Mouse (Mus musculus) limb, embryonic 14.5 days (tissue): Measurements from ENCODE around the gene Hal. TPM values are rescaled to one million over a fixed set of nuclear protein-coding genes. Genes with fewer than 3 reads are reported as not detected.

Source experiments
- ATAC-seq: fragments of 200-750 bp; cut with Nextera tagmentation; 2 replicates; pipeline ENCODE4 v1.8.0; 2017; ENCODE audit warnings: low read depth, moderate number of reproducible peaks, moderate TSS enrichment; ENCODE audit not compliant: low FRiP score
- DNase-seq: peaks from one replicate; pipeline ENCODE4 v3.0.0-alpha.2; 2015; ENCODE audit warnings: low spot score
- H3K27ac ChIP-seq: fragments of 300-500 bp; sonication (generic); replicated peaks from 2 replicates; pipeline ENCODE4 v1.5.1; 2014; ENCODE audit warnings: low read depth, mild to moderate bottlenecking, low read length, moderate library complexity, mixed read lengths
- H3K27me3 ChIP-seq: fragments of 300-500 bp; sonication (generic); 2 replicates; pipeline ENCODE4 v1.6.1; 2014; ENCODE audit warnings: low read length, mixed read lengths; ENCODE audit not compliant: control insufficient read depth, insufficient read depth
- H3K36me3 ChIP-seq: fragments of 300-500 bp; sonication (generic); 2 replicates; pipeline ENCODE4 v1.6.1; 2014; ENCODE audit warnings: mild to moderate bottlenecking, low read length, moderate library complexity, mixed read lengths; ENCODE audit not compliant: control insufficient read depth, insufficient read depth
- H3K4me1 ChIP-seq: fragments of 300-500 bp; sonication (generic); 2 replicates; pipeline ENCODE4 v1.6.1; 2014; ENCODE audit warnings: antibody characterized with exemption, low read length, mixed read lengths; ENCODE audit not compliant: control insufficient read depth, insufficient read depth
- H3K4me2 ChIP-seq: fragments of 300-500 bp; sonication (generic); replicated peaks from 2 replicates; pipeline ENCODE4 v1.6.1; 2014; ENCODE audit warnings: low read depth, mild to moderate bottlenecking, low read length, moderate library complexity; ENCODE audit not compliant: severe bottlenecking
- H3K4me3 ChIP-seq: fragments of 300-500 bp; sonication (generic); replicated peaks from 2 replicates; pipeline ENCODE4 v1.5.1; 2014; ENCODE audit warnings: low read length
- H3K9ac ChIP-seq: fragments of 300-500 bp; sonication (generic); 2 replicates; pipeline ENCODE4 v1.6.1; 2014; ENCODE audit warnings: mild to moderate bottlenecking, low read depth, low read length, moderate library complexity; ENCODE audit not compliant: severe bottlenecking
- H3K9me3 ChIP-seq: fragments of 300-500 bp; sonication (generic); 2 replicates; pipeline ENCODE4 v1.6.1; 2016; ENCODE audit warnings: low read length; ENCODE audit not compliant: control insufficient read depth
- POLR2A ChIP-seq: fragments of 200-500 bp; IDR thresholded peaks from 2 replicates; pipeline ENCODE4 v1.8.0; 2012; ENCODE audit warnings: inconsistent platforms, mild to moderate bottlenecking, moderate library complexity, borderline replicate concordance; ENCODE audit not compliant: insufficient read depth, insufficient read length; ENCODE audit errors: extremely low read depth
- WGBS: fragments of 180-500 bp; shearing (Covaris S2); extraction: QIAGEN DNeasy Blood & Tissue Kit; methylation state at CpG from one replicate; pipeline ENCODE4 v1.1.7; 2014; 5-methylcytosine and 5-hydroxymethylcytosine counted together
- polyA plus RNA-seq, 2 experiments: library from polyadenylated mRNA; depleted of rRNA in 1 of 2; stranded (reverse) in 1 of 2; unstranded in 1 of 2; fragments of >200 nt; fragmentation: Nextera tagmentation in 1 of 2; extraction: Ambion mirVana in 1 of 2; gene quantifications; 2 replicates each; pipeline versions ENCODE4 v1.2.1 to v1.2.3; 2012 to 2014

Gene Hal
- polyA plus RNA-seq, 2 experiments, result 0.09 to 0.15 TPM

DNA sequence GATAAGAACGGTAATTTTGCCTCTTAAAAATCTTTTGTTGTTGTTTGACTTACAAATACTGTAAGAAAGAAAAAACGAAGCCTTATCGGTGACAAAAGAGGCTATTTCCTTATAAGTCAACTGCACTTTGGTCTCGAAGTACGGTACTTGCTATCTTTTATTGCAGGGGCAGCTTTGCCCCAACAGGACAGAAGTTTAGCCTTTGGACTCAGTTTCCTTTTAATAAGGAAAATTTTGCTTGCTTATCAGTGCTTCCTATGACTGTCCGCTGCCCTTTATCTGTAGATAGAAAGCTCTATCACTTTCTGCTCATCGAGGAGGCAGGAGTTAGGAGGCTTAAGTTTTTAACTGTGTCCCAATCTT is 33.9 kb upstream of the Hal start:
- Histone ChIP-seq H3K4me1 (0 out of 2 replicates have a peak, but pooled peaks cover 11% of the 10 kb centered on the region), H3K27ac (no peak overlapping the region), H3K9me3 (no peaks in the 10 kb centered on the region), H3K4me2 (peak overlapping the region; percentile 66), H3K4me3 (peak overlapping the region; percentile 84), H3K36me3 (no peaks in the 10 kb centered on the region), H3K9ac (peak overlapping the region; percentile 87; the same call in 1 of the 2 replicates), H3K27me3 (no peaks in the 10 kb centered on the region)
- TF ChIP-seq POLR2A, result no peak
- ATAC-seq (no peak), DNase-seq (no peak)
- WGBS, result 53% methylated on average over 7 of the region's 7 CpGs

DNA sequence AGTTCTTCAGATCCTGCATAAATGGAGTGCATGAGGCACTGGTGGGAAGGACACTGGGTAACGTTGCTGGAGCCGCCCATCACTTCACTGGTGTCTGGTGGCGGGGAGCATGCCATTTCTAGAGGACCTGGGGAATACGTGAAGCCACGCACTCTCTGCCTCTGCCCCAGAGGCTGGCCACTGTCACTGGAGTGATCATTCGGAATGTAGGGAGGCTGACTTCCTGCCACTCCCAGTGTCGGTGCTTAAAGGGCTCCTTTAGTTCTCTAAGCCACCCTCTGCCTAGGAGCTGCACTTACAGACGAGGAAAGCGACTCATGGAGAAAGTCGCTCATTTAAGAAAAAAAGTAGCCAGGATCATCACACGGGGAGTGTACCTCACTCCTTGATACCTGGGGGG is 28.5 kb upstream of the Hal start:
- Histone ChIP-seq H3K4me2 (no peak overlapping the region), H3K27me3 (no peaks in the 10 kb centered on the region), H3K4me3 (no peak overlapping the region), H3K4me1 (0 out of 2 replicates have a peak, but pooled peaks cover 4% of the 10 kb centered on the region), H3K9ac (no peak overlapping the region), H3K36me3 (peaks cover 51% of the 10 kb centered on the region), H3K9me3 (no peaks in the 10 kb centered on the region), H3K27ac (no peak overlapping the region)
- WGBS, result 83% methylated on average over 11 of the region's 11 CpGs
- DNase-seq, result no peak
- ATAC-seq, result no peak
- no peak for TF ChIP-seq POLR2A

DNA sequence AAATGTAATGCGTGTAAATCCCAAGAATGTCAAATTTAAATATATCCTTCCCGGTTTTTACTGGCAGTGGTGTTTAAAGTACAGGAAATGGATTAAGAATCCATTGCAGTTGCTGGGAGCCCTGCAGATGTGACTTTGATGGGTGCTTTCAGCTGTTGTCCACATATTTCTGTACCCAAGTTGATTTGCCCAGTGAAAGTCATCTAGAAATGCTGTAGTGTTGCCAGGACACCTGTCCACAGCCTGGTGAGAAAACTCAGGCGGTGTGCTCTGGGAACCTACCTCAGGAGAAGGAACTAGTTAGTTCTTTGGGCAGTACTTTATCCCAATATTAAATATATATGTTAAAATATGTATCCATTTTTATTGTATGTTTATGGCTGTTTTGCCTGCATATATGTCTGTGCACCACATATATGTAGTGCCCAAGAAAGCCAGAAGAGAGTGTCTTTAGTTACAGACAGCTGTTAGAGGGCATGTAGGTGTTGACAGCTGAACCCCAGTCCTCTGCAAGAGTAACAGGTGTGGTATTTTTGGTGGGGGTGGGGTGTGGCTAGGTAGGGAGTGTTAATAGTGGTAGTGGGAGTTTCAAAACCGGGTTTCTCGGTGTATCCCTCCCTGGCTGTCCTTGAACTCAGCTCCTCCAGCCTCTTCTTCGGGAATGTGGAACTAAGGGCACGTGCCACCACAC is 25.7 kb upstream of the Hal start:
- no peak overlapping the region for H3K27ac ChIP-seq
- DNase-seq (peak; percentile 15), ATAC-seq (peak; percentile 68)
- TF ChIP-seq POLR2A, result no peak
- H3K9me3 ChIP-seq, result no peaks in the 10 kb centered on the region
- no peak overlapping the region for H3K9ac ChIP-seq
- H3K4me2 ChIP-seq, result no peak overlapping the region
- no peak overlapping the region for H3K4me3 ChIP-seq
- no peaks in the 10 kb centered on the region for H3K4me1 ChIP-seq
- H3K36me3 ChIP-seq, result peaks cover 77% of the 10 kb centered on the region
- H3K27me3 ChIP-seq, result no peaks in the 10 kb centered on the region
- WGBS, result 81% methylated on average over 7 of the region's 7 CpGs

DNA sequence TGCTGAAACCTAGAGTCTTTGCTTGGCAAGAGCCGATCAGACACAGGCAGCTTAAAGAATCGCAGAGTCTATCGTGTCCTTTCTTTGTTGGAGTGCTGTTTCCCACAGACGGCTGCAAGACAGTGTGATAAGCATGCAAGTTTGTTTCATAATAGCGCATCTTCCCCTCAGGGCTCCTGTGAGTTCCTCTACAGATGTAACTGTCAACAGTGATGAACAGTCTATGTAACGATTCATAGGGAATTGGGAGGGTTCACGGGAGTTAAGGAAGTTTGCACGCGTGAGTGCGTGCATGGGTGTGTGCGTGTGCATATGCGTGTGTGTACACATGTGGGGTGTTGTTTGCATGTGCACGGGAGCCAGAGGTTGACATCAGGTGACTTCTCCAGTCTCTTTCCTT is 25.0 kb upstream of the Hal start:
- 89% methylated on average over 13 of the region's 13 CpGs for WGBS
- Histone ChIP-seq H3K27me3 (no peaks in the 10 kb centered on the region), H3K9me3 (no peaks in the 10 kb centered on the region), H3K9ac (no peak overlapping the region), H3K27ac (no peak overlapping the region), H3K4me2 (no peak overlapping the region), H3K4me1 (no peaks in the 10 kb centered on the region), H3K4me3 (no peak overlapping the region), H3K36me3 (peaks cover 80% of the 10 kb centered on the region)
- DNase-seq, result no peak
- TF ChIP-seq POLR2A, result no peak
- no peak for ATAC-seq

DNA sequence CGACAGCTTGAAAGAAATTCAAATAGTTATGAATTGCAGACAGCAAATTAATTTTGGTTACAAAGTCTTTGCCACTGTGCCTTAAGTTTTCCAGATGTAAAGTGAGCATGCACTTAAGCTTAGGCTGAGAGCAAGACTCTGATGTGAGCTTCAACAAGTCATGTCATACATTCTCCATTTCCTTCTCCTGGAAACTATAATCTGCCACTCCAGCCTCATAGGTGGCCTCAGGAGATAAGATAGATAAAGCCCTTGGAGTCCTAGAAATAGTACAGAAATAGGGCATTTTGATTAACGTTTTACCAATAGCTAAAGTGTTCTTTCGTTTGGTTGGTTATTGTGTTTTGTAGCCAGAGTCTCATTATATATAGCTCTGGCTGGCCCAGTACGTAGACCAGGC is 21.3 kb upstream of the Hal start:
- ATAC-seq (no peak), DNase-seq (no peak)
- WGBS, result 93% methylated on average over 4 of the region's 4 CpGs
- Histone ChIP-seq H3K4me3 (no peak overlapping the region), H3K9me3 (no peaks in the 10 kb centered on the region), H3K27ac (no peak overlapping the region), H3K4me2 (no peak overlapping the region), H3K36me3 (peaks cover 84% of the 10 kb centered on the region), H3K4me1 (no peaks in the 10 kb centered on the region), H3K9ac (no peak overlapping the region), H3K27me3 (no peaks in the 10 kb centered on the region)
- TF ChIP-seq POLR2A, result no peak
